Mouse (Mus musculus) cerebellum, adult 11 months (tissue): Measurements from ENCODE around the gene Sap25.
A peak's percentile ranks its signal among the peaks of the same experiment; 100 is the strongest.
"Not testable (repeated sequence)": the region's sequence is repeated elsewhere in the genome, so short reads cannot be mapped to it uniquely, and the experiment has no call there.

Experiments
- DNase-seq: peaks from one replicate; pipeline ENCODE4 v3.0.0; 2022

Sap25 gene

DNA sequence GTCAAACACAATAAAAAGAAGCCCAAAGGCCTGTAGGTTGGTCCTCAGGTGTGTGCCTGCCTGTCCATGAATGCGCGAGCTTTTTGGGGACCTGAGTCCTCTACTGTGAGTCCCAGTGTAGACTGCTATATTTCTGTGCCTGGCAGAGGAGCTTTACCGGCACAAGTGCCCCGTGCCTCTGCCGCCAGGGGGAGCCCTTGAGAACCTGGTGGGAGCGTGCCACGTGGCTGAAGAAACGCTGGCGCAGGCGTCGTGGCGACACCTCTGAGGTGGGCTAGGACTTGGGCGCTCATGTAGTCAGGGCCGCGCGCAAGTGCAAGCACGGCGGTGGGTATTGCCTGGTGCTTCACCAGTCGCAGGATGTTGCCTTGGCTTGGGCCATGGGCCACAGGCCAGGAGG is at the start of gene Sap25:
Gene Sap25 (plus strand): TSS at position 281 of the 400 bp plus-strand sequence.
- no peak for DNase-seq

DNA sequence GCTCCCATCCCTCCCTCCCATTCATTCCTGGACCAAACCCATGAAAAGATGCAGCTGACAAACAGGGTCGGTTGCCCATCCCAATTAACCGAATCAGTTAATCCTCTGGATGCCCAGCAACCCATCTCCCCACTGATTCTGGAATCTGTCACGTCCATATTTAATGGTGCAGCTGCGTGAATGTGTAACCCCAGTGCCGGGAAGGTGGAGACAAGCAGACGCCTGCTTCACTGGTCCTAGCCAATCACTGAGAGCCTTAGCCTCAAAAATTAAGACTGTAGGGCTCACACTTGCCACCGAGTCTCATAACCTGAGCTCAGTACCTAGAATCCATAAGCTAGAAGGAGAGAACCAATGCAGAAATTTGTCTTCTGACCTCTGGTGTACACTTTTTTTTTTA is 45.2 kb upstream of the Sap25 start:
- DNase-seq = no peak

DNA sequence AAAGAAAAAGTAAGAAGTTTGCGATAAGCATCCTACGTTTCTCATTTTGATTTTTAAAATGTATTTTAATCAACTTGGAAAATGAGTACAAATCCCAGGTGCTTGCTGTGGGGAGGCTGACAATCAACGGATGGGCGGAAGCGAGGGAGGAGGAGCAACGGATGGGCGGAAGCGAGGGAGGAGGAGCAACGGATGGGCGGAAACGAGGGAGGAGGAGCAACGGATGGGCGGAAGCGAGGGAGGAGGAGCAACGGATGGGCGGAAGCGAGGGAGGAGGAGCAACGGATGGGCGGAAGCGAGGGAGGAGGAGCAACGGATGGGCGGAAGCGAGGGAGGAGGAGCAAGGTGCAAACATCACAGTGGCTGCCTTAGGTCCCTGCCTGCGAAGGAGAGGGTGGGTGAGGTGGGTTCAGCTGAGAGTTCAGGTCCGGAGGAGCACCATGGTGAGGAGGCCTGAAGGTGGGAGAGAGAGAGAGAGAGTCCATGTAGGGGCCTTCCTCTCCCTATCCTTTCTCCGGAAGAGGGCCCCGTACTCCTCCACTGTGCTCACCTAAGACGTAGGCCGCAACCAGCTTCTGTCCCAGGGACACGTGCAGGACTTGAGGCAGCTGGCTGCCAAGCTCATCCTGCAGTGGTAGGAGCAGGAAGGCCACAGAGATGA is 44.4 kb upstream of the Sap25 start:
- DNase-seq = no peak

DNA sequence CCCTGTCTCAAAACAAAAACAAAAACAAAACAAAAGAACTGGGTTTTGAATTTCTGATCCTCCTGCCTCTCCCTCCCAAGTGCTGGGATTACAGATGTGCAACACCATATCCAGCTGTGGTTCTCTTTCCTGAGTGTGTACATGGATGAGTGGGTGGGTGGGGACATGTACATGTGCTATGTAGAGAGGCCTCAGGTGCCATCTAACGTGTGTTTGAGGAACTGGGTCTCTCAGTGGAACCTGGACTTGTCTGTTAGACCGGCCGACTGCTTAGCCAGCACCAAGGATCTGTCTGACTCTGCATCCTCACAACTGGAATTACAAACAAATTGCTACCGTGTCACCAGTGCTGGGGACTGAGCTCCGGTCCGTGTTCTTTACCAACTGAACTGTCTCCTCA is 43.5 kb upstream of the Sap25 start:
- no peak for DNase-seq

DNA sequence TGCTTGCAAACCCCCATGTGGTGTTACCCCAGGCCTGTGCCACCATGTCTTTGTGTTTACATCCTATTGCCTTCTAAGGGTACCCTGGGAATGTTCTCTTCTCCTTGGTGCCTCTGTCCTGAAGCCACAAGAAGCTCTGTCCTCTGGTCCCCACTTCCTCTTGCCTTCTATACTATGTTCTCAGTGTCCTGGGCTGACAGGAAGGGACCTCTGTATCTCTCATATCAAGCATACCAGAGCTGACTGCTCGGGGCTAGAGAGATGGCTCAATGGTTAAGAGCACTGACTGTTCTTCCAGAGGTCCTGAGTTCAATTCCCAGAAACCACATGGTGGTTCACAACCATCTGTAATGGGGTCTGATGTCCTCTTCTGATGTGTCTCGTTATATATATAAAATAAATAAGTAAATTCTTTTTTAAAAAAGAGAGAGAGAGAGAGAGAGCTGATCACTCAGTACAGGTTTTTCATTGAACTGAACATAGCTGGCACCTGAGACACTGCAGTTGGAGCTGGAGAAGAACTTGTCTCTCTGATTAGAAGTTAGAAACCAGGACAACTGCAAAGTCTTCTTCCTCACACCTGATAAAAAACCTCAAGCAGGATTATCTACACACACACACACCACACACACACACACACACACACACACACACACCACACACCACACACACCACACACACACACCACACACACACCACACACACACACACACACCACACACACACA is 42.9 kb upstream of the Sap25 start:
- DNase-seq = no peak

DNA sequence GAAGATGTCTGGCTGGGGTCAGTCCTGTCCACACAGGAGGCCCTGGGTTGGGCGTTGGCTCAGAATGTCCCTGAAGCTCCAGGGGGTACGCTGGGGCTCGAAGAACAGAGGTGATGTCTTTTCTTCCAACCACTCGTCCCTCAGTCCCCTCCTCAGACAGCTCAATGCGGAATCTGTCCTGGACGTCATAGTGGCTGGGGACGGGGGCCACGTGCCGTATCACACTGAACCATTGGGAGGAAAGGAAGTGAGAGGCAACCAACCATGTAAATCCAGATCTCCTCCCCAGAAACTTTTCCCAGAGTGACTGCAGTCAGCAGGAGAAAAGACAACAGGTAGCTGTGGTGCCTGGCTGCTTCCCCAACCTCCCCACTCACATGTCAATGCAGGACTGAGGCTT is 41.5 kb upstream of the Sap25 start:
- no peak for DNase-seq

DNA sequence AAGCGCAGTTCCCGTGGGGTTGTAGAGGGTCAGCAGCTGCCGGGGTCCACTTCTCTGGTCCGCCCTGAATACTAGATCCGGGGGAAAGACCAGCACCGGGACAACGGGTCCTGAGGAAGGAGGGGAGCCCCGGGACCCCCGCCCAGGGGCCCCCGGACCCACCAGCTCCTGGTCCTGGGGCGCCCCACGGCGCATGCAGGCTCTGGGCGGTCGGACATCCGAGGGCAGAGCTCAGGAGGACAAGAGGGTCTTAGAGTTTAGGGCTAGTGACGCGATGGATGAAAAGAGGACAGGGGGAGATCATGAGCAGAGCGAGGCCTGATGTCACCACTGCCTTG is 40.9 kb upstream of the Sap25 start:
- no peak for DNase-seq

DNA sequence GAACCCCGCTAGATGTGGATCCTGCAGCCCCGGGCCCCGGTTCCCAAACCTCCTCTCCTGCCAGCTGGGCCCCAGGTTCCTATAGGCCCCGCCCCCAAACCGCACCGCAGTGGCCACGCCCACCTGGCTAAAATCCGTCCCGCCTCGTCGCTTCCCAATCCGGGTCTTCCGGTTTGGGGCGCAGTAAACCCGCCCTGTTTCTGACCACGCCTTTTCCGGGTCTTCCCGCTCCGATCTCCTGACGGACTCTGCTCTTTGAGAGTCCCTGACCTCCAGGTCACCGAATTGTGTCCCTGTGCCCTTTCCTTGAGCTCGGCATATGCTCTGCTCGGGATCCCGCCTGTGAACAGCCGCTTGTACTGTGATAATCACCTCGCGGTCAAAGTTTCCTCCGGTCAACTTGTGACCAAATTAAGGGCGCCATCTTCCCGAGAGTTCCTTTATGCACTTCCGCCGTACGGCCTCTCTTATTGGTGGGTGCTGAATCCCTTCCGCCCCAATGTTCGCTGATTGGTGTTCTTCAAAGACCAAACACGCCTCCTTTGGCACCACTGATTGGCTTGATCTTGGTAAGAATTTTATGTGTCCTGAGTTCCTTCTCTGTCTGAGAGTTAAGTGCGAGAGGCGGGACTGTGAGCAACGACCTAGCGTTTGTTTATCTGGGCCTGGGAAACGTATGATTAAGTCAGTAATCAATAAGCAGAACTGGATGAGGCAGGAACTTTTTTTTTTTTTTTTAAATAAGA is 40.3 kb upstream of the Sap25 start, which contains the start of gene Mospd3:
Gene Mospd3 (minus strand): TSS at position 440 of the 746 bp plus-strand sequence.
- peak; percentile 95 for DNase-seq

DNA sequence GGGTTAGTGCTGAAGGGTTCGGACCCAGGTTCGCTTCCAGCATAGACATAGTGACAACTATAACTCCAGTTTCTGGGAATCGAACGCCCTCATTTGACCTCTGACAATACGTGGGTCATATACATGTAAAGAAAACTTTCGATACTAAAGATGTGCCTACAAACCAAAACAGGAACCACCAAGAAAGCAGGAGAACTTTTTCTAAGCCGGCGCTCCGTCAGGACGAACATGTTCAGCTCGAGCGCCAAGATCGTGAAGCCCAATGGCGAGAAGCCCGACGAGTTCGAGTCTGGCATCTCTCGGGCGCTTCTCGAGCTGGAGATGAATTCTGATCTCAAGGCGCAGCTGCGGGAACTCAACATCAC is 39.8 kb upstream of the Sap25 start:
- DNase-seq = no peak

DNA sequence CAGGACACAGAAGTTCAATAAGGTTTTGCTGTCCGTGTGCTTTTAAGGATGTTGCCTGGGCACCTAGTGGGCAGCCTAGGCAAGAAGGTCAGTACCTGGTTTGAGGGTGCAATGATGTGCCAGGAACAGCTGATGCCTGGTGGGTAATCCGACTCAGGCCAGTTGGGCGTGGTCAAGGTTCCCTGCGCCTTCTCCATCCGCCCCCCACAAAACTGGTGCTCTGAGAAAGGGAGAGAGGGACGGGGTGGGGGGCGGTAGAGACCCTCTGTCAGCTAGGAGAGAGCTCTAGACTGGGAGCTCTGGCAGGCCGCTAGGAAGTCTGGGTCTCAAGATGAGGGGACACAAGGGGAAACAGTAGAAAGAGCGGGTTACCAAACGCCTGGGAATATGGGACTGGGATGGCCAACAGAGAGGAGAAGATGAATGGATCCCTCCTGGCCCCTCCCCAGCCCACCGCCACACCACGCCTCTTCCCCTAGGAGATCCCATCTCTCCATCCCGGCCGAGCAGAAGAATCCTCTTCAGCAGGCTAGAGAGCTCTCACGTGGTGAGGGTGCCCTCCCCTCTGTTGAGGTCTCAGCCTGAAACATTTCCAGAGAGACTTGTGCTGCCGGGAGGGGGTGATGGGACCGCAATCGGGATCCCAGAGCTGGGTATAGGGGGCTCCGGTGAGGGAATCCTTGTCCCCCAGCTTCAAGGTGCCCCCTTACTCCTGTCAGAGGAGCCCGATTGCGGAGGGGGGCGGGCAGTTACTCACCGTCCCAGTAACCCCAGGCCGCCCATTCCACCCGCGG is 33.1 kb upstream of the Sap25 start:
- DNase-seq = no peak

DNA sequence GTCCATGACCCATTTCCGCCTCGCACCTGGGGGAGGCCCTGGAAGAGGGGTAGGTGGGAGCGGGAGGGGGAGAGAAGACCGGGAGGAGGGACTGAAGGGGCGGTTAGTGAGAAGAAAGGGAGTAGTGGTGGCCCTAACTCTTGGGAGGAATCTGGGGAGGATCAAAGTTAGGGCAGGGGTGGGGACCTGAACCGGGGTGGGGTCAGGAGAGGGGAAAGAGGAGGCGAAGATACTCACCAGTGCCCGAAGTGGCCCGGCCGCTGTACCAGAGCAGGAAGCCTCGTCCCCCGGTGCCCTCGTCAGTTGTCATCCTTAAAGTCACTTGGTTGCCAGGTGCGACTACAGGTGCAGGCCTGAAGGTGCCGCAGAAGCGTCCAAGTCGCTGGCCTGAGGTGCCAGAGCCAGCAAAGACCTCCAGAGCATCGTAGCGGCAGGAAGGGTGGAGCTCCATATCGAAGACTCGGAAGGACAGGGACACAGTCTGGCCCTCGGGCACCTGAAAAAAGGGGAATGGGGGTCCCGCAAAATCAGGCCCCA is 32.4 kb upstream of the Sap25 start:
- DNase-seq = no peak

DNA sequence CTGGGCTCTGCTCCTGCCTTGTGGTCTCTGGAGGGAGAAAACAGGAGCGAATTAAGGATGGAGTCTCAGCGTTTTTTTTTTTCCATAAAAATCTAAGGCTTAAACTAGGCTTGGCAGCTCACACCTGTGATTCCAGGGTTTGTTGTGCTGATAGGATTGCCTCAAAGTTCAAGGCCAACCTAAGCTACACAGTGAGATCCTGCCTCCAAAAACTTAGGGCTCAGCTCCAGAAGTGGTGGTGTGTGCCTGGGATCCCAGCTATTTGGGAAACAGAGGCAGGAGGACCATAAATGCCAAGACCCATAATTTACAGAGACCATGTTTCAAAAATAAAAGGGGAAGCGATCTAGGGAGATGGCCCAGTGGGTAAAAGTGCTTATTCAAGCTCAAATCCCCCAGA is 31.8 kb upstream of the Sap25 start:
- no peak for DNase-seq

DNA sequence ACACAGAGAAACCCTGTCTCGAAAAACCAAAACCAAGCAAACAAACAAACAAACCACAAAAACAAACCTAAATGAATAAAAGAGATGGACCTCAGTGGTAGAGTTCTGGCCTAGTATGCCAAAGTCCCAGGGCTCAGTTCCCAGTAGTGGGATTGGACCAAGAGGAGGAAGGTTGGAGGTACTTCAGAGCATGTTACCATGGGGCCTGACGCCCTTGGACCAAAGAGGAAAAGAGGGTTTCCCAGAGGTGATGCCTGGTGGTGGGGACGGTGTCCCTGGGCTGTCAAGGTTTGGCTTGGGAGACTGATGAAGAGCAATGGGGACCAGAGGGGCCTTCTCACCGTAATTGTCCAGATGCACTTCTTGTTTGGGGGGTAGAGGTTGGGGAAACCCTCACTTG is 31.1 kb upstream of the Sap25 start:
- DNase-seq = no peak

DNA sequence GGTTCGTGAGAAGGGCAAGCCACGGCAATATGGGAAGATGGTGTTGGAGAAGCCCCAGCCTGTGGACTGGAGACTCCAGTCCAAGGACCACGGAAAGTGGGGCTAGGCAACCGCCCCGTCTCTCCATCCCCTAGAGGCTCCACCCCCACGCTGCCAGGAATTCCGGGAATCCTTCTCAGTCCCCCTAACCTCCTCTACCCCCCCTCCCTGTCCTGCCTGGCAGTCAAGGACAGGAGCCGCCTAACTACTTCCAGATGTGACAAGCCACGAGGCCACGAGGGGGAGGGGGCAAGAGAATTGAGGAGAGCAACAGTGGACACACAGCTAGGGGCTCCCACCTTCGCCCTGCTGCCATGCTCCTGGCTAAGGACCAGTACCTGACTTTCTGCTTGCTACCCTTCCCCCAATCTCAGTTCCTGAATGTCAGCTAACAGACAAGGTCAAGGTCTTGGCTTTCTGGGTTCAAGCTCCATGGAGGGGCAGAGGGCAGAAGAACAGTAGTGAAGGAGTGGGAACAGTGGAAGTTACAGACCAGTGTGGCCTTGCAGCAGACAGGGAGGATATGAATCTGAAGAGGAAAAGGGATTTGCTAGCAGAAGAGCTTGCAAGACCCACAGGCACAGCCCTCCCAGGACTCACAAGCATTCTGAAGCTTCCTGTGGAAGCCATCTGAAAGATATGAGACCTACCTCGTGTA is 30.4 kb upstream of the Sap25 start:
- no peak for DNase-seq

DNA sequence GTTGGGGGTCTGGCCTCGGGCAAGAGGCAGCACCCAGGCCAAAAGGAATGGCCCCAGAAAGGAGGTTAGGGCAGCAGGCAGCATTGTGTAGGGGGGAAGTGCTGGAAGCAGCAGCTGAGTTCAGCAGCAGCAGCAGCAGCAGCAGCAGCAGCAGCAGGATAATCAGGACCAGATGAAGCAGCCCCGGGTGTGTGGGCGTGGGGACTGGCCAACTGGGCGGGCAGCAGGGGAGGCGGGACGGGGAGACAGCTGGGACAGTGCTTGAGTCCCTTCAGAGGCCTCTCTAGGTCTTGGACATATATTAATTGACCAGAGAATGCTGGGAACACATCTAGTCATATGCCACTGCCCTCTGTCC is 29.9 kb upstream of the Sap25 start:
- DNase-seq = no peak

DNA sequence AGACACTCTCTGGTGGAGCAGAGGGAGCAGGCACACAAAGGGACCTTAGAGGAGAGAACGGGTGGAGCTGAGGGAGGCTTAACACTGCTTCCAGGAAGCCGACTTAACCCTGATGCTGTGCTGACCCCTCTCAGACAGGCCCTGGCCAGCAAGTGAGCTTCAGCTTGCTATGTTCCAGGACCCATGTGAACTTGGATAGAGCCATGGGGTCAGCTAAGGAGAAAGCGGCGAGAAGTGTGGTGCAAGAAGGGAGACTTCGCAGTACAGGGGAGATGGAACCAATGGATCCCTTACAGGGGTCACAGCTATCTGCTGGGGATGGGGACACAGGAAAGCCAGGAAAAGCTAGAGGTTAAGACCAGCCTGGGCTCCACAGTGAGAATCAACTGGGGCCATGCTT is 28.1 kb upstream of the Sap25 start:
- no peak for DNase-seq

DNA sequence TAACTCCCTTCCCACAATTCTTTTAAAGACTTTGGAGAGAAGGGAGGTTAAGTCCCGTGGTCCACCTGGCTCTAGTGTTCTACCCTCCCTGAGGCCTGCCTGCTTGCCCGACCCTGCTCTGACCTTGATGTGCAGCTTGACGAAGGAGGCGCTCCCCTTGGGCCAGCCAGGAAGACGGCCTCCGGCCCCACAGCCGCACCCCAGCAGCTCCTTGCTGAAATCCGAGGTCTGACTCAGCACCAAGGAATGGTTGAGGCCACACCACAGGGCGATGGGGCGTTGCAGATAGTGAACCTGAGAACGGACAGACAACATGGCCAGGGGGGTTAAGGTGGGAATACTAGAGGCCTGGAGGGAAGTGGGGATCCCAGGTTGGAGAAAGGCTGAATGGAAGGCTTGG is 27.6 kb upstream of the Sap25 start, which contains the start of gene Pcolce:
Gene Pcolce (minus strand): TSS at position 235 of the 400 bp plus-strand sequence.
- no peak for DNase-seq

DNA sequence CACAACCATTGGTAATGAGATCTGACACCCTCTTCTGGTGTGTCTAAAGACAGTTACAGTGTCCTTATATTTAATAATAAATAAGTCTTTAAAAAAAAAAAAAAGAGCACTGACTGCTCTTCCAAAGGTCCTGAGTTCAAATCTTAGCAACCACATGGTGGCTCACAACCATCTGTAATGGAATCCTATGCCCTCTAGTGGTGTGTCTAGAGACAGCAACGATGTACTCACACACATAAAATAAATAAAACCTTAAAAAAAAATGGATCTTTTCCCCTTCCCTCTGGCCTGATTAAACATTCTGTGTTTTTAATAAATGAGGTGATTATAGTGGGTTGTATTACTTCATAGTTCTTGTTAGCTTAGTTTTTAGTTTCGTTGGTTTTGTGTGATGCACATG is 26.2 kb upstream of the Sap25 start:
- not testable (repeated sequence) for DNase-seq

DNA sequence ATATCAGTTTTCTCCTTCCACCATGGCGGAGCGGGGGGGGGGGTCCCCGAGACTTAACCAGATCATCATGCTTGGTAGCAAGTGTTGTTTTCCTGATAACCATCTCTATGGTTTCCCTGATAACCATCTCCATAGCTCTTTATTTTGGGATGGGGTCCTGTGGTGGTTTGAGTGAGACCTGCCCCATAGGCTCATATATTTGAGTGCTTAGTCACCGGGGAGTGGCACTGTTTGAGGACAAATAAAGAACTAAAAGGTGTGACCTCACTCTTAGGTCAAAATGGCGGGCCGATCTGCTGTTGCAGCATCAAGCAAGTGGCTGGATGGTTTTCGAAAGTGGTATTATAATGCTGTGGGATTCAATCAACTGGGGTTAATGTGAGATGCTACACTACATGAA is 25.8 kb upstream of the Sap25 start:
- DNase-seq = no peak

DNA sequence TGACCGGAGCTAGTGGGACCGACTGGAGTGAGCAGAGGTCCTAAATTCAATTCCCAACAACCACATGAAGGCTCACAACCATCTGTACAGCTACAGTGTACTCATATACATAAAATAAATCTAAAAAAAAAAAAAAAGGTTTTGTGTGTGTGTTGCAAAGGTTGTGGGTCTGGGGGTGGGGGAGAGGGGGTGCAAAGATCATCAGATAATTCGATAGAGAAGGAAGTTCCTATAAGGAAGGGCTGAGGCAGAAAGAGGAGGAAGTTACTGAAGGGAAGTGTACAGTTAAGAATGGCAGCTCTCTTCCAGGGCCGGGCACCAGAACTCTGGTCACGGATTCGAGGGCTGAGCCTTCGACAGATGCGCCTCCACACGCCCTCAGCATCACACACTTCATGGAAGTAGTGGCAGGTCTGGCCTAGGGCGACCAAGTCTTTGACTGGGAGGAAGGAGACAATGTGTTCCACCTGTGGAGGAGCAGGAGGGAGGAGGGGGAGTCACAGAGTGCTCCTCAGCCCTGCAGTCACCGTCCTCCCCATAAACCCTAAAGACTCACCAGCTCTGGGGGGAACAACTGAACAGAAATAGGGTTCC is 17.1 kb upstream of the Sap25 start:
- no peak for DNase-seq

DNA sequence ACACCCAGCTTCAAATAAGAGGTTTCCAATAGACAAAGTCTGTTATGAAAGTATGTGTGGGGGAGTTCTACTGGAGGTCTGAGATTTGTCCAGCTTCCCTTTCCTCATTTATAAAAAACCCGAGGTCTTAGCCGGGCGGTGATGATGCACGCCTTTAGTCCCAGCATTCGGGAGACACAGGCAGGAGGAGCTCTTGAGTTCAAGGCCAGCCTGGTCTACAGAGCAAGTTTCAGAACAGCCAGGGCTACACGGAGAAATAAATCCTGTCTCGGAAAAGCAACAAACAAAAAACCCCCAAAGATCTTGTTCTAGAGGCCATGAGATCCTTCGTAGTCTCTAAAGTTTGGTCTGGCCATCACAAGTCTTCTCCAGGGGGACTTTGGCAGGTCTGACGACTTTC is 13.1 kb upstream of the Sap25 start:
- no peak for DNase-seq
